Mouse (Mus musculus): ENCODE results near the gene Fbxw2. TPM values are rescaled to one million over a fixed set of nuclear protein-coding genes. Genes with fewer than 3 reads are reported as not detected.

Fbxw2 gene
- 10 to 100 TPM; 78.7 to 91.0 TPM for total RNA-seq (2023)

GRCm38 (mm10) chr2:34825827-34826459 is at the start of gene Fbxw2:
Gene Fbxw2 (minus strand): TSS chr2:34826311.

GRCm38 (mm10) chr2:34874816-34875345 is 48.8 kb upstream of the Fbxw2 start, which contains the start of gene Psmd5:
Gene Psmd5 (minus strand): TSS chr2:34874968.

DNA sequence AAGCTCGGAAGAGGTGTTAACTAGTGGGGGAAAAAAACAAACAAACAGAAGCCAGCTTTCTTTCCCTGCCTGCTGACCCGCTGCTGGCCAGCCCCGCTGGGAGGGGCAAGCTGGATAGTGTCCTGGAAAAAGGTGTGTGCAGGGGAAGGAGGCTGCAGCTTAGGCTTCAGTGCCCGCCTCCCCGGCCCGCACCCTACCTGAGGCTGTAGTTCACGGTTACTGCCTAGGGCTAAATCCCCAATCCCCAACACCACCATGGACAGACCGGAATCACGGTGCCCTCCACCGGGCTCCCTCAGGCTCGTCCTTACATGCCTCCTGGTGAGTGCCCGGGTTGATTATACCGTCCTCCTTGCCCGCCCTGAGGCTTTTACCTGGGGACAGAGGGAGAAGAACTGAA is 48.2 kb upstream of the Fbxw2 start, which contains the start of gene Cutal:
Gene Cutal (plus strand): TSS at position 126 of the 400 bp plus-strand sequence.

DNA sequence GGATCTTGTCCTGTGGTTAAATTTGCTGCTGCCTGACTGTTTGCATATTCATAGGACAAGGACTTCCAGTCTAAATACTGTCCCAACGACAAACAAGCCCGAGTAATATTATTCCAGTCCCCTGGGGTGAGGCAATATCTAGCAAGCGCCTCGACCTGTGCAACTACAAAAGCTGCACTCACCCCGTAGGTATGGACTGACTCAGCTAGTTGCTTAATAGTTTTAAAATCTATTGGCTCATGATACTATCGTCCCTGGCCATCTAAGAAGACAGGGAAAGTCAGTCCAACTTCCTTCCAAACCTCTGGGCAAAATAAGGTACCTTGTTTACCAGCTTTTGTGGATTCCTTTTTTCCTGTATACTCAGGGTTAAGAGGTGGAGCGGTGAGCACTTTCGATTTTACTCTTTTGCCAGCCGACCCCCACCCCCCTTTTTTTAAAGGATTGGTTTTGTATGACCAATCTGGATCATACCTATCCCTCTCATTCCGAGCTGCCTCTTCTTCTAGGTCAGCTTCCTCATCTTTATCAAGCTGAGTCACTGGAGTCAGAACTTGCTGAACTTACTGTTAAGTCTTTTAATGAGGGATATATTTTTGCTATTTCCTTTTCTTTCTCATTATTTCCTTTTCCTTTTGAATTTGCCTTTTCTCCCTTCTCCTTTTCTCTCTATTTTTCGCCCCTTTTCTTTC is 6.8 kb upstream of the Fbxw2 start, which contains the start of gene Gm34653:
Gene Gm34653 (plus strand): TSS at position 242 of the 692 bp plus-strand sequence.

GRCm38 (mm10) chr2:34799357-34800256 is 26.5 kb downstream of the Fbxw2 start, which contains the start of gene Rabepk:
Gene Rabepk (minus strand): TSS chr2:34799912.

GRCm38 (mm10) chr2:34771368-34772226 is 54.5 kb downstream of the Fbxw2 start, which contains the start of gene Hspa5:
Gene Hspa5 (plus strand): TSS chr2:34771970.

DNA sequence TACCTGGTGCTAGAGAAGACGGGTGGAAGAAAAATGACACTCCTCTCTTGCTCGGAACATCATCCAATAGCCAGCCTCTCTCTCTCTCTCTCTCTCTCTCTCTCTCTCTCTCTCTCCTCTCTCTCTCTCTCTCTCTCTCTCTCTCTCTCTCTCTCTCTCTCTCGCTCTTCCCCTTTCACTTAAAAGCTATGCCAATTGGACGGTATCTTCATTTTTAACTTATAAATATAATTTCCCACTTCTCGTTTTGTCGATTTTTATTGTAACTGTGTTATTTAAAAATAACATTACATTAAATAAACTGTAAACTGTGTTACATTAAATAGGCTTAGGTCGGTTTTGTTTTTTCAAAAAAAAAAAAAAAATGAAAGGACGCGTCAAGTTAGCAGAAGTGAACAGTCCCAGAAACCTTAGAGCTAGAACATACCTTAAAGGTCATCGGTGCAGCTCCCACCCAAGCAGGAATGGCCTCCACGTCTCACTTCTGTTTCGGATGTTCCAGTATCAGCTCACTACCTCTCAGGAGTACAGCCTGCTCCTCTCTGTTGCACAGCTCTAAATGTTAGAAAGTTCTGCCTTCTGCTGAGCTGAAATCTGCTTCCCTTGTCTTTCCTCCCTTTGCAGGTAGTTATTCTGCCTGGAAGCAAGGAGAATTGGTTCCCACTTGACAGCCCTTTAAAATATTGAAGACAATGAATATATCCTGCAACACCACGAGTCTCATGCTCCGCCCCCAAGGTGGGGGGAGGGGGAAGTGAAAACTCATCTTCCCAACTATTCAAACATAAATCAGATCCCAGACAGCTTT is 71.4 kb downstream of the Fbxw2 start, which contains the start of gene Gapvd1:
Gene Gapvd1 (minus strand): TSS at position 682 of the 808 bp plus-strand sequence.

Other genes starting within 250 kb of the Fbxw2 start
- gene Gapvd1, start 71.1 kb downstream of the Fbxw2 start, total RNA-seq (2023), result 10 to 100 TPM; 81.2 to 81.7 TPM
- 100 to 1,000 TPM; 841 TPM for gene Hspa5, start 54.3 kb downstream of the Fbxw2 start, total RNA-seq (2023)
- gene Rabepk, start 26.4 kb downstream of the Fbxw2 start, total RNA-seq (2023), result 1 to 10 TPM; 6.7 to 9.1 TPM
- gene Gm34653, start 6.7 kb upstream of the Fbxw2 start, total RNA-seq (2023), result not detected
- gene Cutal, start 48.1 kb upstream of the Fbxw2 start, total RNA-seq (2023), result not detected
- gene Psmd5, start 48.7 kb upstream of the Fbxw2 start, total RNA-seq (2023), result 10 to 100 TPM; 17.2 to 19.6 TPM
- gene Phf19, start 87.7 kb upstream of the Fbxw2 start, total RNA-seq (2023), result 1 to 10 TPM; 4.4 to 4.7 TPM
- 100 to 1,000 TPM in 1 of 2 experiments, 10 to 100 TPM in 1; 94.2 to 111 TPM for gene Traf1, start 135.5 kb upstream of the Fbxw2 start, total RNA-seq (2023)
- gene Hc, start 235.1 kb upstream of the Fbxw2 start, total RNA-seq (2023), result not detected

Data from monocyte, adult 59 days (primary cell).